Mouse (Mus musculus): ENCODE measurements around the gene Gm49325. TPM values are rescaled to one million over a fixed set of nuclear protein-coding genes. Genes with fewer than 3 reads are reported as not detected.

Gene Gm49325
- total RNA-seq (2023) = not detected

DNA sequence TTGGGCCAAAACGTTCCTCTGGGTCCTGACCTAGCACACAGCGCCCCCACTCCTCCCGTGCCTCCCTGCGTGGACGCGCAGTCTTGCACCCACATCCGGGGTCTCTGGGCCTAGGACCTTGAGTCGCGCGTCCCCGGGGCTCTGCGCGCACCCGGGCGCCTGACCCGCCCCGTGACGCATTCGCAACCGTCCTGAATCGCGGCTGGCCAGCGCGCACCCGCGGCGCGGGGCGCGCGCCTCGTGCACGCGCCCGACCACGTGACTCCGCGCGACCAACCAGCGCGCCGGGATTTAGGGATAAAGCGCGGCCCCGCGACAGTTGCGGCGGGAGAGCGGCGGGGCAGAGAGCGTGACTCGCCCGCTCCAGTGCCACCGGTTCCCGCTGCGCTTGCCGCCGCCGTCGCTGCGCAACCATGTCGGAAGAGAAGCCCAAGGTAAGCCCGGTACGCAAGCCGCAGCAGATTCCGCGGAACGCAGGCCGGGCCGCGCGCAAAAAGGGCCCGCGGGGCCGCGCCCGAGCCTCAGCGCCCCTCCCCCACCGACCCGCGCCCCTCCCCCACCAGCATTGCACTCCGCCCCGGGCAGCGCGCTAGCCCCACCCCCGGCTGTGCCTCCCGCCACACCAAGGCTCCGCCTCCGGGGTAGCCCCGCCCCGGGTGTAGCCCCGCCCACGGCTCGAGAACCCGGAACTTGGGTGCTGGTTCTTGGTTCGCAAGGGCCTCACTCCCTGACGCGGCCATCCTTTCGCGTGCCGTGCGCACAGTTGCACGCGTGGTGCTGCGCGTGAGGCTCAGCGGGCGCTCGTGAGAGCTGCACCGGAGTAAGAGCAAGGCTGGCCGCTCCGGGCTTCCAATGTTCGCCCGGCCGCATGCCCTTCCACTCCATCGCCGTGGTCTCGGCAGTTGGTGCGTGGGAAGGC is at the start of gene Gm49325, which contains the start of gene Sumo3:
Gm49325 (plus strand) TSS at position 290 of the 919 bp plus-strand sequence.
Sumo3 (plus strand) TSS at position 190 of the 919 bp plus-strand sequence.

GRCm38 (mm10) chr10:77581408-77582284 is 24.4 kb upstream of the Gm49325 start, which contains the start of gene Pttg1ip:
TSS of gene Pttg1ip (plus strand) at chr10:77581720.

GRCm38 (mm10) chr10:77622055-77622988 is 16.3 kb downstream of the Gm49325 start, which contains the start of gene Ube2g2:
TSS of gene Ube2g2 (plus strand) at chr10:77622275.

GRCm38 (mm10) chr10:77685895-77686664 is 80.1 kb downstream of the Gm49325 start, which contains the start of gene Tspear:
TSS of gene Tspear (plus strand) at chr10:77686569.

GRCm38 (mm10) chr10:77690356-77690807 is 84.4 kb downstream of the Gm49325 start, which contains the start of gene Gm19402:
TSS of gene Gm19402 (minus strand) at chr10:77690757.

Other genes with a start within 250 kb of the Gm49325 start
- gene Adarb1, start 187.9 kb upstream of the Gm49325 start, total RNA-seq (2023) = 1 to 10 TPM; 2.3 to 2.8 TPM
- 10 to 100 TPM; 28.7 to 31.2 TPM for gene Fam207a, start 90.4 kb upstream of the Gm49325 start, total RNA-seq (2023)
- gene Itgb2, start 75.9 kb upstream of the Gm49325 start, total RNA-seq (2023) = 100 to 1,000 TPM; 248 to 305 TPM
- gene Pttg1ip, start 24.5 kb upstream of the Gm49325 start, total RNA-seq (2023) = 100 to 1,000 TPM; 108 to 116 TPM
- 10 to 100 TPM; 56.8 to 61.8 TPM for gene Sumo3, start 100 bp upstream of the Gm49325 start, total RNA-seq (2023)
- gene Ube2g2, start 16.1 kb downstream of the Gm49325 start, total RNA-seq (2023) = 10 to 100 TPM; 41.1 to 46.1 TPM
- gene Tspear, start 80.4 kb downstream of the Gm49325 start, total RNA-seq (2023) = 1 to 10 TPM; 1.6 to 3.3 TPM
- not detected for gene Gm19402, start 84.6 kb downstream of the Gm49325 start, total RNA-seq (2023)
- gene Gm9508, start 91.0 kb downstream of the Gm49325 start, total RNA-seq (2023) = not detected
- gene Gm10272, start 100.4 kb downstream of the Gm49325 start, total RNA-seq (2023) = not detected
- not detected for gene Gm10024, start 105.3 kb downstream of the Gm49325 start, total RNA-seq (2023)
- gene Gm10142, start 109.6 kb downstream of the Gm49325 start, total RNA-seq (2023) = not detected
- not detected for gene Krtap12-1, start 114.4 kb downstream of the Gm49325 start, total RNA-seq (2023)
- gene Gm10100, start 120.3 kb downstream of the Gm49325 start, total RNA-seq (2023) = not detected
- not detected for gene Gm18596, start 136.4 kb downstream of the Gm49325 start, total RNA-seq (2023)
- not detected for gene Gm9736, start 145.2 kb downstream of the Gm49325 start, total RNA-seq (2023)
- gene Gm3233, start 153.5 kb downstream of the Gm49325 start, total RNA-seq (2023) = not detected
- gene Gm3238, start 165.1 kb downstream of the Gm49325 start, total RNA-seq (2023) = not detected
- gene Gm7138, start 170.7 kb downstream of the Gm49325 start, total RNA-seq (2023) = not detected
- gene Gm3250, start 176.3 kb downstream of the Gm49325 start, total RNA-seq (2023) = not detected
- not detected for gene Gm7137, start 182.0 kb downstream of the Gm49325 start, total RNA-seq (2023)
- gene Gm9639, start 188.9 kb downstream of the Gm49325 start, total RNA-seq (2023) = not detected
- not detected for gene Gm19668, start 192.9 kb downstream of the Gm49325 start, total RNA-seq (2023)
- not detected for gene Gm9507, start 205.6 kb downstream of the Gm49325 start, total RNA-seq (2023)
- gene Gm2696, start 208.5 kb downstream of the Gm49325 start, total RNA-seq (2023) = not detected
- not detected for gene Krtap10-4, start 220.9 kb downstream of the Gm49325 start, total RNA-seq (2023)
- gene Krtap10-10, start 229.8 kb downstream of the Gm49325 start, total RNA-seq (2023) = not detected
- not detected for gene Gm36176, start 240.6 kb downstream of the Gm49325 start, total RNA-seq (2023)
- gene Gm10318, start 246.7 kb downstream of the Gm49325 start, total RNA-seq (2023) = not detected

Data from T-cell, adult 66 days (primary cell).